Mouse (Mus musculus) olfactory bulb, adult 2 months (tissue): ENCODE results near the gene Nmrk1. TPM values are rescaled to one million over a fixed set of nuclear protein-coding genes. Genes with fewer than 3 reads are reported as not detected.

Experiments
- H3K27ac ChIP-seq: fragments of 200-500 bp; 2 replicates; pipeline ENCODE4 v1.5.1; 2012; ENCODE audit warnings: low read depth, low read length; ENCODE audit not compliant: insufficient read depth
- H3K4me1 ChIP-seq: fragments of 200-500 bp; 2 replicates; pipeline ENCODE4 v1.6.1; 2012; ENCODE audit warnings: low read length; ENCODE audit not compliant: control insufficient read depth, insufficient read depth
- H3K4me3 ChIP-seq: fragments of 200-500 bp; 2 replicates; pipeline ENCODE4 v1.5.1; 2012; ENCODE audit warnings: mild to moderate bottlenecking, low read depth, low read length, moderate library complexity; ENCODE audit not compliant: insufficient read depth
- CTCF ChIP-seq: fragments of 200-500 bp; IDR thresholded peaks from 2 replicates; pipeline ENCODE4 v1.5.1; 2012; ENCODE audit warnings: low read depth, mild to moderate bottlenecking, low read length, moderate library complexity; ENCODE audit not compliant: insufficient read depth
- POLR2A ChIP-seq: fragments of 200-500 bp; IDR thresholded peaks from 2 replicates; pipeline ENCODE4 v1.6.1; 2012; ENCODE audit warnings: mild to moderate bottlenecking, low read depth, low read length, moderate library complexity; ENCODE audit not compliant: insufficient read depth
- WGBS: fragments of 180-500 bp; shearing (Covaris S2); methylation state at CpG from one replicate; pipeline ENCODE4 v1.1.7; 2018; 5-methylcytosine and 5-hydroxymethylcytosine counted together
- polyA plus RNA-seq: library from polyadenylated mRNA; stranded (reverse); fragments of >200 nt; gene quantifications from 2 replicates; pipeline ENCODE4 v1.2.4, GENCODE M21; 2012; ENCODE audit warnings: low replicate concordance; ENCODE audit not compliant: missing spikeins, insufficient read depth, insufficient read length

The Nmrk1 gene
- polyA plus RNA-seq, 1 experiment: not detected

DNA sequence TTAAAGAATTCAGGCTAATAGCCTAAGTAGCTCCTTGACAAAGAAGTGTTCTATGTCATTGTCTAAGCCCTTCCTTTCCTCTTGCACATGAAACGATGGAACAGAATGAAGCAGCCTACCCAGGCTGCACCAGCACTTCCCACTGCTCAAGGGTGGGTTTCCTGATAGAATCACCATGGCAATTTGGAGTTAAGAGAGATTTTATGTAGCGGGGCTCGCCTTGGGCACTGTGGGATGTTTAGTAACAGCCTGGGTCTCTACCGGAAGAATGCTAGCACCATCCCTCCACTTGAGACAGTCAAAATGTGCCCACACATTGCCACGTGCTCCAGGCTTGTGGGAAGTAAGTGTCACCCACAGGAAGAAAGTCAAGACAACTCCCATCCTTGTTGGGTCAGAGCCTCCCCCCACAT, 40.8 kb upstream of the Nmrk1 start:
- no peak for TF ChIP-seq POLR2A
- WGBS: 35% methylated on average over 5 of the region's 5 CpGs

DNA sequence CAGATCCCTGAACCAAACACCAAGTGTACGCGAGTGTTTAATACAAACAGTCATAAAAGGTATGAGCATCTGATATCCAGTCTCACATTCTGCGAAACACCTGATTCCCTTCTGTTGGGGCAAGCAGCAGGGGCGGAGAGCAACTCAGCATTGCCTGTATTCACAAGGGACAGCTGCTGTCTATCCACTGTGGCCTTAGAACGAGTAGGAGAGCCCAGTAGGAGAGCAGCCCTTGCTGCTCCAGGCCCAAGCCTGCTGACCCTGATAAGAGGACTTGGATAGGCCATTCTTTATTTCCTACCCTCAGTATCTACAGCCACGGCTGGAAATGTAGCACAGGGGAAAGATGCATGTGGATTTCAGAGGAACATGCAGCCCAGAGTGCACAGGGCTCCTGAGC, 38.8 kb upstream of the Nmrk1 start:
- TF ChIP-seq CTCF (no peak), POLR2A (no peak)
- H3K4me1 ChIP-seq: peaks cover 8% of the 10 kb centered on the region
- H3K4me3 ChIP-seq: no peak overlapping the region
- H3K27ac ChIP-seq: no peak overlapping the region
- WGBS: 89% methylated on average over 6 of the region's 6 CpGs

More for the DNA sequence above, 40.8 kb upstream of the Nmrk1 start:
- Histone ChIP-seq H3K27ac (no peak overlapping the region), H3K4me3 (no peak overlapping the region), H3K4me1 (peaks cover 8% of the 10 kb centered on the region)

DNA sequence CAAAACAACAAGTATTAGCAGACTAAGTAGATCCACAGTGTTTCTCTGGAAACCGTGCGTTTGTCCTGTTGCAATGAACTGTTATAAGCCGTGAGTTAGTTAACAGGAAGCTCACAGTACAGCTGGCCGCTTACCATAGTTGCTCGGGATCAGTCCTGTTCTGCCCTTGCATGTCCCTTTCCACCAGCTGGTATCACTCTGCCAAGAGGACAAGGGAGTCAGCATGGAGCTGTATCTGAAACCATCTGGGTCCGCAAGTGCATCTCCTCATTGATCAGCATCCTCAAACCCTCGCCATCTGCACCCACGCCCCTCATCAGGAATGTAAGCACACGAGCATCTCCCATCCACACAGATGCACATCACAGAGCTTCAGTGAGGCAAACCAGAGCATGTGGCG, 38.0 kb upstream of the Nmrk1 start:
- TF ChIP-seq POLR2A (no peak), CTCF (no peak)
- Histone ChIP-seq H3K4me3 (no peak overlapping the region), H3K27ac (no peak overlapping the region), H3K4me1 (peaks cover 8% of the 10 kb centered on the region)
- WGBS: 86% methylated on average over 10 of the region's 10 CpGs

DNA sequence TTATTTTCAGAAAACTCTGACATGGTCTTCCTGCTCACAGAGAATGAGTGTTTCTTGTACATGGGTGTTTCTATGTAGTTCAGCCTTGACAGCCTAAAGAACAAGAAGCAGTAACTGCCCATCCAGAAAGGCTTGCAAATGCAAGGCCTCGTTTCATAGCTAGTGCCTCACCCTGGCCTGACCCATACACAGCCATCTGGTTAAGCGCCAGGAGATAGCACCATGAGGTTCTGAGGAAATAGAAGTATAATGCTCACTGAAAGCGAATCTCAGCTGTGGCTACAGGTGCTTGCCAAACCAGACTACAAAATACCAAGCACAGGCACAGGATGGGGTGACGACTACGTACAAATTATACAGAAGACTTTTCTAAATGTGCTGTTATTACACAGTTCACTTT, 34.9 kb upstream of the Nmrk1 start:
- no peak overlapping the region for H3K27ac ChIP-seq
- peaks cover 5% of the 10 kb centered on the region for H3K4me1 ChIP-seq
- no peak overlapping the region for H3K4me3 ChIP-seq
- TF ChIP-seq CTCF: no peak
- 75% methylated on average over 5 of the region's 5 CpGs for WGBS

DNA sequence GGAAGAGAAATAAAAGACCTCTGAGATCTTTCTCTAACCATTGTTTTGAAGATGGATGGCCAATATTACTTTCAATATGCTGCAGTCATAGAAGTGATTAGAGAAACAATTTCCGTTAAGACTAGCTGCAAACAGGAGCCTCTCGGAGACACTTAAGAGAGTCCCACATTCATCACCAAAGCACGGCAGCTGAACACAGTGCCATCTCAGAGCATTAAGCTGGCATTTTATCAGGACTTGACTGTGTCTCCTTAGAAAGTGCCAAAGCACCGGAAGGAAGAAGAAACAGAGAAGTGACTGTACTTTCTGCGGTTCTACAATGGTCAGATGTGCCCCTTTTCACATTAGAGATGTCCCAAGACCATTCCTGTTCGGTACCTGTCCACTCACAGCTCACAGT, 34.0 kb upstream of the Nmrk1 start:
- Histone ChIP-seq H3K4me3 (no peak overlapping the region), H3K4me1 (0 out of 2 replicates have a peak, but pooled peaks cover 2% of the 10 kb centered on the region), H3K27ac (no peak overlapping the region)
- 76% methylated on average over 6 of the region's 6 CpGs for WGBS
- TF ChIP-seq CTCF (no peak), POLR2A (no peak)

DNA sequence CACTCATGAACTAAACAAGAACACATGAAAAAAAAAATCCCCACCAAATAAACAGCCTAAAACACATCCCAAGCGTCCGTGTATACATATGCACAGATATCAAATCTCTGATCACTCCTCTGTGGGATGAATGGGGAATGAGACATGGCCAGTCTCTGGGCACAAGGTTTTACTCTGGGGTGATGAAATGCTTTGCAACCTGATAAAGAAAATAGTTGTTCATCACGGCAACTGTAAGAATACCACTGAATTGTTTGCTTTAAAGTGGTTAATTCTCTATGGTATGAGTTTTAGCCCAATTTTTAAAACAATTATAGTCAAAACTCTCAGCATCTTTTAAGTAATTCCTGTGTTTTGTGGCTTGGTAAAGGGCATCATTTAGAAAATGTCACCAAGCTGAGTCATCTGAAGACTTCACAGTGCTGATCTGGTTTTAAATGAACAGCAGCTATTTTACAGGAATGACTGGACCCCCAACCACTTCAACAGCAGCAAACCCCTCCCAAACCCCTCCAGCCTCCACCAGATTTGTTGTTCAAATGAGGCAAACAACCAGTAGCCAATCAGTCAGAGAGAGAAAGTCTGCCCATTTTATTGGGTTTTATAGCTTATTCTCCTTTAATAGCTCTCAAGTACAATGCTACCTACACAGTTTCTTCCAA, 33.4 kb upstream of the Nmrk1 start:
- whole genome bisulfite sequencing: 81% methylated on average over 3 of the region's 3 CpGs
- H3K27ac ChIP-seq: no peak overlapping the region
- H3K4me3 ChIP-seq: no peak overlapping the region

DNA sequence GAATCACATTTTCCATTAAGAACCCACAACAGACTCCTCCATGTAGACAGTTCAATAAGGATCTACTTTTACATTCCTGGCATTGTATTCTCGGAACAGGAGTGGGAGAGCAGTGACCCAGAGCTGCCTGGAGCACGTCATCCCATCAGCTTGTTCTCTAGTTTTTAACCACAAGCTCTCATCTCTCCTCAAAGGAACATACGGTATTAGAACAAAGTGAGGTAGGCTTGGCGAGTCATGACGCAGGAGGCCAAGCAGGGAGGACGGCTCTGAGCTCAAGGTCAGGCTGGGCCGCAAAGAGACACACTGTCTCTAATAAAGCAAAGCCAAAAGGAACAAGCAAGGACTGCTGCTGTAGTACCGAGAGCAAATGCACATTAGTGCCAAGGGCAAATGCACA, 32.7 kb upstream of the Nmrk1 start:
- H3K27ac ChIP-seq: no peak overlapping the region
- WGBS: 84% methylated on average over 8 of the region's 8 CpGs
- H3K4me1 ChIP-seq: 0 out of 2 replicates have a peak, but pooled peaks cover 2% of the 10 kb centered on the region
- TF ChIP-seq POLR2A (no peak), CTCF (no peak)
- H3K4me3 ChIP-seq: no peak overlapping the region

More for the DNA sequence above, 33.4 kb upstream of the Nmrk1 start:
- H3K4me1 ChIP-seq: 0 out of 2 replicates have a peak, but pooled peaks cover 2% of the 10 kb centered on the region
- TF ChIP-seq POLR2A (no peak), CTCF (no peak)

DNA sequence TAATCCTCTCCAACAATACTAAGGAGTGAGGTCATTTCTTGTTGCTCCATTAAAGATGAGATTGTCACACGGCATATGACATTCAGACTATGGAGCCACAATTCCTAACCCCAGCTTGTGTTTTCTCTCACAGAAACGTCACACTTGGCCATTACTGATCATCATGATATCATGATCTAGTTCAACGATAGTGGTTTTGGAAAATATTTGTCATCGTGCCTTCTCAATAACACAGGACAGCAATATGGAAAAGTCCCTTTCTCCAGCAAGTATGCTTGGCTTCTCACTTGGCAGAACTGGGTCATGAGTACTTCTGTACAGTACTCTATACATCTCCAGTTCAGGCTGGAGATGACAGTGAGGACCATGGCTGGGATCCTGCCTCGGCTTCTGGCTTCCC, 32.1 kb upstream of the Nmrk1 start:
- no peak for TF ChIP-seq CTCF
- no peak for TF ChIP-seq POLR2A
- 0 out of 2 replicates have a peak, but pooled peaks cover 2% of the 10 kb centered on the region for H3K4me1 ChIP-seq
- WGBS: 95% methylated on average over 5 of the region's 5 CpGs

DNA sequence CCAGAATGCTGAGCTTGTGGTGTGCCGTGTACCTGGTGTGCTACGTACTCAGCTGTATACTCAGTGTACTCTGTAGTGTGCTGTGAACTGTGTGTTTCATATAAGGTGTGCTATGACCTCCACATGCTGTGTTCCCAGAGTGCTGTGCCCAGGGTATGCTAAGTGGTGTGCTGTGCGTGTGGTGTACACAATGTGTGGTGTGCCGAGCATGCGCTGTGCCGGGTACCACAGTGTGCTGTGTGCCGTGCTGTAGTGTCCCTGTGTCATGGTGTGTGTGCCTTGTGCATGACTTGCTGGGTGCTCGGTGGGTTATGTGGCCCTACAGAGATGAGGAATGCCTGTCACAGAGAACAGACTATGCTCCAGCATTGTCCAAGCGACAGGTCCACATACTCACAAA, 31.1 kb upstream of the Nmrk1 start:
- H3K27ac ChIP-seq: no peak overlapping the region
- 0 out of 2 replicates have a peak, but pooled peaks cover 2% of the 10 kb centered on the region for H3K4me1 ChIP-seq
- 98% methylated on average over 9 of the region's 9 CpGs for WGBS
- TF ChIP-seq CTCF: no peak
- TF ChIP-seq POLR2A: no peak
- H3K4me3 ChIP-seq: no peak overlapping the region

More for the DNA sequence above, 32.1 kb upstream of the Nmrk1 start:
- Histone ChIP-seq H3K4me3 (no peak overlapping the region), H3K27ac (no peak overlapping the region)
